Mouse (Mus musculus) kidney, embryonic 15.5 days (tissue): ENCODE data around the gene Fign. TPM values are rescaled to one million over a fixed set of nuclear protein-coding genes. Genes with fewer than 3 reads are reported as not detected.

ENCODE experiments used
- ATAC-seq: fragments of 200-750 bp; cut with Nextera tagmentation; replicated peaks from 2 replicates; pipeline ENCODE4 v1.8.0; 2017; ENCODE audit warnings: moderate TSS enrichment; ENCODE audit not compliant: low FRiP score
- H3K27ac ChIP-seq: fragments of 300-500 bp; sonication (generic); 2 replicates; pipeline ENCODE4 v1.5.1; 2015; ENCODE audit warnings: mild to moderate bottlenecking, inconsistent platforms
- H3K27me3 ChIP-seq: fragments of 300-500 bp; sonication (generic); 2 replicates; pipeline ENCODE4 v1.6.1; 2015; ENCODE audit warnings: inconsistent platforms
- H3K36me3 ChIP-seq: fragments of 300-500 bp; sonication (generic); 2 replicates; pipeline ENCODE4 v1.6.1; 2015; ENCODE audit warnings: inconsistent platforms
- H3K4me1 ChIP-seq: fragments of 300-500 bp; sonication (generic); 2 replicates; pipeline ENCODE4 v1.6.1; 2015; ENCODE audit warnings: inconsistent platforms
- H3K4me2 ChIP-seq: fragments of 300-500 bp; sonication (generic); 2 replicates; pipeline ENCODE4 v1.6.1; 2015; ENCODE audit warnings: moderate library complexity, mild to moderate bottlenecking, inconsistent platforms
- H3K4me3 ChIP-seq: fragments of 300-500 bp; sonication (generic); replicated peaks from 2 replicates; pipeline ENCODE4 v1.5.1; 2015; ENCODE audit warnings: mild to moderate bottlenecking, inconsistent platforms
- H3K9ac ChIP-seq: fragments of 300-500 bp; sonication (generic); 2 replicates; pipeline ENCODE4 v1.6.1; 2015; ENCODE audit warnings: mild to moderate bottlenecking, inconsistent platforms
- H3K9me3 ChIP-seq: fragments of 300-500 bp; sonication (generic); replicated peaks from 2 replicates; pipeline ENCODE4 v1.6.1; 2016; ENCODE audit warnings: inconsistent platforms
- WGBS: fragments of 180-500 bp; shearing (Covaris S2); methylation state at CpG from one replicate; pipeline ENCODE4 v1.1.7; 2015; ENCODE audit warnings: mixed read lengths; 5-methylcytosine and 5-hydroxymethylcytosine counted together
- polyA plus RNA-seq: library from polyadenylated mRNA; unstranded; fragments of >200 nt; fragmentation: Nextera tagmentation; extraction: Ambion mirVana; gene quantifications from 2 replicates; pipeline ENCODE4 v1.2.1, GENCODE M21; 2015

The Fign gene
- 7.9 and 8.8 TPM in 2 replicates for polyA plus RNA-seq

- H3K9me3 ChIP-seq, result no peaks in the 10 kb centered on the region
- peak within 1 kb of the TSS; percentile 98 for H3K27ac ChIP-seq
- ATAC-seq, result peak; percentile 96
- H3K4me1 ChIP-seq, result peaks cover 10% of the 10 kb centered on the region; the same call in 1 of the 2 replicates
- no peaks in the 10 kb centered on the region for H3K36me3 ChIP-seq
- H3K27me3 ChIP-seq, result no peaks in the 10 kb centered on the region
- under 1% methylated on average over 76 of the region's 85 CpGs for WGBS
- H3K4me3 ChIP-seq, result peak within 1 kb of the TSS; percentile 75
- H3K9ac ChIP-seq, result peak within 1 kb of the TSS; percentile 85
- H3K4me2 ChIP-seq, result peak within 1 kb of the TSS; percentile 91
Observed at GRCm38 (mm10) chr2:64097937-64098617, at the start of gene Fign. Gene Fign, minus strand, starts transcription at chr2:64098038.

- no peak overlapping the region for H3K4me2 ChIP-seq
- no peaks in the 10 kb centered on the region for H3K9me3 ChIP-seq
- H3K27ac ChIP-seq, result no peak overlapping the region
- no peak overlapping the region for H3K9ac ChIP-seq
- no peaks in the 10 kb centered on the region for H3K27me3 ChIP-seq
- ATAC-seq, result 0 out of 2 replicates have a peak, but pooled peaks have one; percentile 40
- 49% methylated on average over 4 of the region's 4 CpGs for WGBS
- no peaks in the 10 kb centered on the region for H3K36me3 ChIP-seq
- peaks cover 6% of the 10 kb centered on the region; the same call in 1 of the 2 replicates for H3K4me1 ChIP-seq
- H3K4me3 ChIP-seq, result no peak overlapping the region
Observed at GRCm38 (mm10) chr2:64133597-64133996, 35.8 kb upstream of the Fign start.

GRCm38 (mm10) chr2:64120495-64120894 lies 22.7 kb upstream of the Fign start:
- no peaks in the 10 kb centered on the region for H3K27me3 ChIP-seq
- ATAC-seq, result no peak
- no peak overlapping the region for H3K4me2 ChIP-seq
- WGBS, result 87% methylated on average over 5 of the region's 5 CpGs
- no peak overlapping the region for H3K4me3 ChIP-seq
- no peak overlapping the region for H3K9ac ChIP-seq
- no peaks in the 10 kb centered on the region for H3K9me3 ChIP-seq
- no peaks in the 10 kb centered on the region for H3K36me3 ChIP-seq
- no peak overlapping the region for H3K27ac ChIP-seq
- no peaks in the 10 kb centered on the region for H3K4me1 ChIP-seq

- ATAC-seq, result no peak
- H3K9me3 ChIP-seq, result no peaks in the 10 kb centered on the region
- no peaks in the 10 kb centered on the region for H3K27me3 ChIP-seq
- no peak overlapping the region for H3K4me2 ChIP-seq
- H3K36me3 ChIP-seq, result no peaks in the 10 kb centered on the region
- H3K27ac ChIP-seq, result no peak overlapping the region
- H3K4me1 ChIP-seq, result no peaks in the 10 kb centered on the region
- H3K4me3 ChIP-seq, result no peak overlapping the region
- no peak overlapping the region for H3K9ac ChIP-seq
- WGBS, result 78% methylated on average over 7 of the region's 7 CpGs
Observed at GRCm38 (mm10) chr2:64116613-64117012, 18.8 kb upstream of the Fign start.

GRCm38 (mm10) chr2:64111133-64111532 lies 13.3 kb upstream of the Fign start:
- no peaks in the 10 kb centered on the region for H3K4me1 ChIP-seq
- H3K9me3 ChIP-seq, result no peaks in the 10 kb centered on the region
- H3K4me3 ChIP-seq, result no peak overlapping the region
- ATAC-seq, result no peak
- no peak overlapping the region for H3K4me2 ChIP-seq
- H3K36me3 ChIP-seq, result no peaks in the 10 kb centered on the region
- WGBS, result 89% methylated on average over 3 of the region's 3 CpGs
- no peak overlapping the region for H3K9ac ChIP-seq
- no peak overlapping the region for H3K27ac ChIP-seq
- no peaks in the 10 kb centered on the region for H3K27me3 ChIP-seq

- no peak for ATAC-seq
- Histone ChIP-seq H3K9me3 (no peaks in the 10 kb centered on the region), H3K36me3 (no peaks in the 10 kb centered on the region)
Observed at GRCm38 (mm10) chr2:64109860-64110259, 12.0 kb upstream of the Fign start.

GRCm38 (mm10) chr2:64108040-64108439 lies 10.2 kb upstream of the Fign start:
- H3K9ac ChIP-seq, result no peak overlapping the region
- no peaks in the 10 kb centered on the region for H3K36me3 ChIP-seq
- H3K27ac ChIP-seq, result no peak overlapping the region
- H3K9me3 ChIP-seq, result no peaks in the 10 kb centered on the region
- no peak for ATAC-seq
- no peak overlapping the region for H3K4me2 ChIP-seq
- 86% methylated on average over 8 of the region's 8 CpGs for WGBS
- H3K27me3 ChIP-seq, result no peaks in the 10 kb centered on the region
- H3K4me1 ChIP-seq, result no peaks in the 10 kb centered on the region
- H3K4me3 ChIP-seq, result no peak overlapping the region

More at GRCm38 (mm10) chr2:64109860-64110259, 12.0 kb upstream of the Fign start:
- H3K4me2 ChIP-seq, result no peak overlapping the region
- no peaks in the 10 kb centered on the region for H3K27me3 ChIP-seq
- no peak overlapping the region for H3K27ac ChIP-seq
- no peak overlapping the region for H3K9ac ChIP-seq
- H3K4me1 ChIP-seq, result no peaks in the 10 kb centered on the region
- WGBS, result 89% methylated on average over 4 of the region's 4 CpGs
- H3K4me3 ChIP-seq, result no peak overlapping the region

- Histone ChIP-seq H3K4me2 (peak overlapping the region; percentile 91), H3K9ac (peak overlapping the region; percentile 85), H3K27ac (peak overlapping the region; percentile 98), H3K9me3 (no peaks in the 10 kb centered on the region), H3K4me3 (peak overlapping the region; percentile 75), H3K4me1 (peaks cover 10% of the 10 kb centered on the region; the same call in 1 of the 2 replicates), H3K27me3 (no peaks in the 10 kb centered on the region), H3K36me3 (no peaks in the 10 kb centered on the region)
- WGBS, result 3% methylated on average over 21 of the region's 21 CpGs
- peak; percentile 83 for ATAC-seq
Observed at GRCm38 (mm10) chr2:64098618-64099320, 931 bp upstream of the Fign start.

GRCm38 (mm10) chr2:64096721-64097411 lies 972 bp downstream of the Fign start:
- no peak for ATAC-seq
- Histone ChIP-seq H3K9me3 (no peaks in the 10 kb centered on the region), H3K4me2 (peak overlapping the region; percentile 91), H3K9ac (peak overlapping the region; percentile 85), H3K4me1 (peaks cover 14% of the 10 kb centered on the region; the same call in 1 of the 2 replicates), H3K4me3 (peak overlapping the region; percentile 75), H3K27ac (peak overlapping the region; percentile 98), H3K27me3 (no peaks in the 10 kb centered on the region), H3K36me3 (no peaks in the 10 kb centered on the region)
- WGBS, result under 1% methylated on average over 12 of the region's 12 CpGs

GRCm38 (mm10) chr2:64096176-64096575 lies 1.7 kb downstream of the Fign start:
- Histone ChIP-seq H3K4me3 (peak overlapping the region; percentile 75), H3K4me1 (peaks cover 14% of the 10 kb centered on the region; the same call in 1 of the 2 replicates), H3K27me3 (no peaks in the 10 kb centered on the region), H3K9ac (peak overlapping the region; percentile 85; the same call in 1 of the 2 replicates), H3K36me3 (no peaks in the 10 kb centered on the region), H3K9me3 (no peaks in the 10 kb centered on the region), H3K27ac (peak overlapping the region; percentile 54; the same call in 1 of the 2 replicates), H3K4me2 (peak overlapping the region; percentile 91)
- 27% methylated on average over 5 of the region's 5 CpGs for WGBS
- ATAC-seq, result no peak

GRCm38 (mm10) chr2:64095561-64095960 lies 2.3 kb downstream of the Fign start:
- Histone ChIP-seq H3K4me2 (peak overlapping the region; percentile 91), H3K9ac (peak overlapping the region; percentile 29; the same call in 1 of the 2 replicates), H3K36me3 (no peaks in the 10 kb centered on the region), H3K9me3 (no peaks in the 10 kb centered on the region), H3K27me3 (no peaks in the 10 kb centered on the region), H3K27ac (peak overlapping the region; percentile 49), H3K4me3 (peak overlapping the region; percentile 75), H3K4me1 (peaks cover 16% of the 10 kb centered on the region; the same call in 1 of the 2 replicates)
- WGBS, result 38% methylated on average over 5 of the region's 5 CpGs
- no peak for ATAC-seq
